Mouse (Mus musculus): ENCODE measurements around the gene Relt.

DNA sequence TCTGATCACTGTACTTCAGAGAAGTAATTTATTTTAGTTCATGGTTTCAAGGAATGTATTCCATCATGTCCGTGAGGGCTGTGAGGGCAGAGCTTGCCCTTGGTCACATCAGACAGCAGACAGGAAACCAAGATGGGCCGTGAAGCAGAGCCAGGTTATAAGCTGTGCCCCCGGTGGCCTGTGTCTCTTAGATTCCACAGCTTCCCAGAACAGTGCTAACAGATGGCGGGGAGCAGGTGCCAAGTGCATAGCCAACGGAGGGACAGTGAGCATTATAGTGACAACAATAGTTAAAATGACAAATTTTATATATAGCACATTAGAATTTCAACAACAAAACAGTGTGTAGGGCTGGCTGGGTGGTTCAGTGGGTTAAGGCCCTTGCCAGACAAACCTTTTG, 51.3 kb downstream of the Relt start:
- no peak for TF ChIP-seq CTCF (IDR thresholded peaks at IDR 0.05; ENCODE audit: extremely low read depth, insufficient read depth, insufficient read length, insufficient replicate concordance)
- TF ChIP-seq POLR2A (IDR thresholded peaks at IDR 0.05; ENCODE audit: low read depth, low read length), result no peak
